Comparison of ENCODE assay signal across 16 mouse cellular contexts in the genomic region with DNA sequence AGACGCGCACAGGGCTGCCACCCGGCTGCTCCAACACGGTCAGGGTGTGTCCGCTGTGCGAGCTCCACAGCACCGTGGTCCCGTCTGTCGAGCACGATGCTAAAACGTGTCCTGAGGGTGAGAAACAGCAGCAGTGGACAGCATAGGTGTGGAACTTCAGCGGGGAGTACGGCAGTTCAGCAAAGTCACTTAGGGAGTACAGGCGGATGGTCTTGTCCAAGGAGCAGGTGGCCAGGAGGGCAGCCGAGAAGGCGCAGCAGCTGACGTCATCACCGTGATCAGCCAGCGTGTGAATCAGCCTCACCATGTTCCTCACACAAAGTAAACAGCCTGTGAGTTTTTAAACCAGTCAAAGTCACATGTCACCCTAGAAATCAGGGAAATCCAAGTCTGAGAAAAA. TPM values are rescaled to one million over a fixed set of nuclear protein-coding genes. Genes with fewer than 3 reads are reported as not detected.
A peak's percentile ranks its signal among the peaks of the same experiment; 100 is the strongest.
DNase-seq lines count a peak whose midpoint lies in the region; ATAC-seq and TF ChIP-seq lines count a peak whose summit lies in the region.
"Had no signal": no experiment of that assay in that cellular context is flagged by ENCODE, and none has a peak within 500 bp of the region (broad histone marks: within the 10 kb centered on the region; RNA-seq: fewer than 3 reads in every experiment).

No protein-coding gene starts in this region.

- H3K9me3 ChIP-seq in G1E (replicated peaks) = no peaks in the 10 kb centered on the region
- H3K9me3 ChIP-seq in kidney, embryonic 16.5 days (ENCODE audit: low read length) = 0 out of 2 replicates have a peak, but pooled peaks cover 3% of the 10 kb centered on the region
- H3K9me3 ChIP-seq in hindbrain, embryonic 12.5 days (replicated peaks) = no peaks in the 10 kb centered on the region
- H3K9me3 ChIP-seq: liver, embryonic 15.5 days; midbrain, embryonic 12.5 days had no signal

- H3K4me2 ChIP-seq in kidney, embryonic 16.5 days (replicated peaks; ENCODE audit: low read depth, low read length) = peak overlapping the region; percentile 27
- H3K4me2 ChIP-seq in hindbrain, embryonic 12.5 days (replicated peaks) = no peak overlapping the region
- H3K4me2 ChIP-seq: limb, embryonic 12.5 days; liver, embryonic 15.5 days; midbrain, embryonic 12.5 days had no signal

- WGBS in kidney, adult 2 months = 53% methylated on average over 19 of the region's 19 CpGs
- 66% methylated on average over 19 of the region's 19 CpGs for WGBS in kidney, embryonic 16.5 days
- 78% methylated on average over 19 of the region's 19 CpGs for WGBS in hindbrain, embryonic 12.5 days

- no peak overlapping the region for H3K9ac ChIP-seq in kidney, embryonic 16.5 days (replicated peaks; ENCODE audit: low read length)
- no peak overlapping the region for H3K9ac ChIP-seq in hindbrain, embryonic 12.5 days
- H3K9ac ChIP-seq: limb, embryonic 12.5 days; liver, embryonic 15.5 days; midbrain, embryonic 12.5 days had no signal

- no peaks in the 10 kb centered on the region; the same call in none of the 2 replicates for H3K36me3 ChIP-seq in kidney, adult 2 months (ENCODE audit: control insufficient read depth, insufficient read depth, low read length)
- H3K36me3 ChIP-seq in G1E (replicated peaks) = peaks cover 26% of the 10 kb centered on the region
- H3K36me3 ChIP-seq in kidney, embryonic 16.5 days (ENCODE audit: insufficient read depth, low read length) = peaks cover 9% of the 10 kb centered on the region; the same call in 1 of the 2 replicates
- H3K36me3 ChIP-seq in hindbrain, embryonic 12.5 days = no peaks in the 10 kb centered on the region
- H3K36me3 ChIP-seq: liver, embryonic 15.5 days; midbrain, embryonic 12.5 days had no signal

- peak; percentile 33 for DNase-seq in kidney, adult 2 months
- DNase-seq in kidney, adult 18-20 months = no peak
- no peak for DNase-seq in G1E (ENCODE audit: low spot score)
- DNase-seq in testis, postnatal 14 days (ENCODE audit: low spot score) = peak; percentile 51
- DNase-seq in layer of hippocampus, postnatal 10 days (ENCODE audit: low spot score in 2 of 2) = no peak
- DNase-seq: gastrocnemius, postnatal 14 days; lung, postnatal 10 days; right cerebral cortex, postnatal 4 days had no signal

- no peak overlapping the region for H3K27ac ChIP-seq in kidney, adult 2 months (ENCODE audit: insufficient read depth, low read depth, low read length)
- H3K27ac ChIP-seq in kidney, embryonic 16.5 days (ENCODE audit: low read length) = no peak overlapping the region
- H3K27ac ChIP-seq in hindbrain, embryonic 12.5 days = no peak overlapping the region
- H3K27ac ChIP-seq: forebrain, embryonic 10.5 days; heart, embryonic 10.5 days; hindbrain, postnatal 0 days; limb, embryonic 12.5 days; liver, embryonic 15.5 days; midbrain, embryonic 12.5 days had no signal

- no peaks in the 10 kb centered on the region for H3K27me3 ChIP-seq in kidney, adult 2 months (replicated peaks; ENCODE audit: control insufficient read depth, insufficient read depth, low read length)
- no peaks in the 10 kb centered on the region for H3K27me3 ChIP-seq in G1E (ENCODE audit: insufficient read depth, low read length)
- H3K27me3 ChIP-seq in kidney, embryonic 16.5 days (ENCODE audit: insufficient read depth, low read length) = no peaks in the 10 kb centered on the region
- H3K27me3 ChIP-seq in hindbrain, embryonic 12.5 days = no peaks in the 10 kb centered on the region
- H3K27me3 ChIP-seq: limb, embryonic 12.5 days; liver, embryonic 15.5 days; midbrain, embryonic 12.5 days had no signal

- TF ChIP-seq POLR2A in kidney, adult 2 months (IDR thresholded peaks at IDR 0.05; ENCODE audit: low read depth, low read length) = no peak

- H3K4me3 ChIP-seq in kidney, adult 2 months (ENCODE audit: insufficient read depth, low read depth, low read length) = no peak overlapping the region
- H3K4me3 ChIP-seq in G1E (ENCODE audit: low read depth, low read length) = 0 out of 2 replicates have a peak overlapping the region, but pooled peaks have one; percentile 2
- no peak overlapping the region for H3K4me3 ChIP-seq in kidney, embryonic 16.5 days (ENCODE audit: low read length)
- no peak overlapping the region for H3K4me3 ChIP-seq in hindbrain, embryonic 12.5 days
- H3K4me3 ChIP-seq: forebrain, embryonic 10.5 days; heart, embryonic 10.5 days; limb, embryonic 12.5 days; liver, embryonic 15.5 days; midbrain, embryonic 12.5 days had no signal

- TF ChIP-seq CTCF in kidney, adult 2 months (conservative IDR thresholded peaks at IDR 0.05; ENCODE audit: insufficient read depth, insufficient read length, low read depth, low read length) = no peak
- no peak for TF ChIP-seq CTCF in G1E (IDR thresholded peaks at IDR 0.05; ENCODE audit: low read depth, low read length)

- H3K4me1 ChIP-seq in kidney, adult 2 months (ENCODE audit: control insufficient read depth, insufficient read depth, low read length) = peaks cover 6% of the 10 kb centered on the region; the same call in 1 of the 2 replicates
- peaks cover 24% of the 10 kb centered on the region for H3K4me1 ChIP-seq in G1E (ENCODE audit: insufficient read depth, low read depth, low read length)
- peaks cover 8% of the 10 kb centered on the region; the same call in 1 of the 2 replicates for H3K4me1 ChIP-seq in kidney, embryonic 16.5 days (ENCODE audit: insufficient read depth, low read length)
- no peaks in the 10 kb centered on the region for H3K4me1 ChIP-seq in hindbrain, embryonic 12.5 days

- no peak for ATAC-seq in G1E (ENCODE audit: extremely low read depth, insufficient number of reproducible peaks, low FRiP score, poor library complexity, severe bottlenecking)
- no peak for ATAC-seq in kidney, embryonic 16.5 days (ENCODE audit: low FRiP score, low TSS enrichment)
- ATAC-seq in hindbrain, embryonic 12.5 days (ENCODE audit: low FRiP score) = no peak
- ATAC-seq: hindbrain, postnatal 0 days had no signal

RNA-seq across cellular contexts. Expression of a gene that starts 4.2 kb away (rescaled TPM):
- 65.6 and 74.6 TPM in 2 replicates for polyA plus RNA-seq in kidney, adult 2 months (2012; rRNA removed)
- total RNA-seq in G1E (2014; fragmentation: Nextera tagmentation) (9.9 and 13.2 TPM in 2 replicates), G1E (2017) (16.1 and 16.9 TPM in 2 replicates)
- polyA plus RNA-seq in G1E (2012) = 12.8 and 13.7 TPM in 2 replicates
- polyA plus RNA-seq in kidney, embryonic 16.5 days (2015; fragmentation: Nextera tagmentation; extraction: Ambion mirVana) = 41.9 and 47.4 TPM in 2 replicates
- 10 to 100 TPM; 14.0 to 16.0 TPM for total RNA-seq in layer of hippocampus, postnatal 10 days (2021)
- 17.4 and 21.7 TPM in 2 replicates for polyA plus RNA-seq in hindbrain, embryonic 12.5 days (2016; fragmentation: Nextera tagmentation; extraction: Ambion mirVana)

Comparison
In these comparisons a context has a peak if more than half of its experiments do, and no peak if none do; other contexts are left out.
1. DNase-seq: peak in kidney, adult 2 months (single experiment) and testis, postnatal 14 days (single experiment); none in kidney, adult 18-20 months (single experiment), G1E (single experiment) and layer of hippocampus, postnatal 10 days (0 of 2).